Mouse (Mus musculus) spleen, postnatal 14 days (tissue): ENCODE measurements at regions not wholly inside any gene's neighbourhood (a gene's known extent, or its start where the extent isn't known, plus 50 kb on each side); places are given as distances from the start of the nearest gene placed in this dataset.

ENCODE experiments used
- DNase-seq, 2 experiments: peaks; one replicate each; pipeline ENCODE4 v3.0.0; 2021 to 2022; ENCODE audit warnings: low spot score in 2 of 2

- no peak for DNase-seq
Observed at GRCm38 (mm10) chr15:59138393-59139107, 249.5 kb downstream of the Gm49356 start.

DNA sequence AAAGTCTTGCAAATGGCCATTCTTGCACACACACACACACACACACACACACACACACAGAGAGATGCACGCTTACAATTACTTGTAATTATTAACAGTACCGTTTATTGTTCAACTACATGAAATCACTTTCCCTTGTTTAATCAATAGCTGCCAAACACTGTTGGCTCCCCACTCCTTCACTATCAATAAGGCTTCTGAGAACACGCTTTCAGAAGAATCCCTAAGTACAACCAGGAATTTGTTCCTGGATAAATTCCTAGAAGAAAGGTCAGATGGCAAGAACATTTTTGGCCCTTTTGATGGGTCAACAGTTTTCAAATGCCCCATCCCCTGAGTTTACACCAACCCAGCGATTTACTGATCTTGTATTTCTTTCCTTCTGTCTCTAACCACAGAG is 252.5 kb downstream of the Gm49356 start:
- no peak for DNase-seq

- DNase-seq = no peak
Observed at GRCm38 (mm10) chr15:59142481-59142880, 253.4 kb downstream of the Gm49356 start.

DNA sequence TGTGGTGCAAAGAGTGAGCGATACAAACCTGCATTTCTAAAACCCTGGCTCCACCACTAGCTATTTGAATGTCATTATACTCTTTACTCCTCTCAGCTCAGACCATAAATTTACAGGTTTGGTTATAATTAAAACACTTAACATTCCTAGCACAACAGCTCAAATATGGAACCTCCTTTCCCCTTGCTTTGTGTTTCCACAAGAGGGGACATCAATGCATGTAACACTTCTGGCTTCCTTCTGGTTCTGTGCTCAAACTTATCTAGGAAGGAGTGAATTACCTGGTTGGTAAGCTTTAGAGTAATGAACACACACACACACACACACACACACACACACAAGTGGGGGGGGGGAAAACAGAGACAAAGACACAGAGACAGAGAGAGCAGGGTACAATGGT is 254.8 kb downstream of the Gm49356 start:
- DNase-seq = no peak

DNA sequence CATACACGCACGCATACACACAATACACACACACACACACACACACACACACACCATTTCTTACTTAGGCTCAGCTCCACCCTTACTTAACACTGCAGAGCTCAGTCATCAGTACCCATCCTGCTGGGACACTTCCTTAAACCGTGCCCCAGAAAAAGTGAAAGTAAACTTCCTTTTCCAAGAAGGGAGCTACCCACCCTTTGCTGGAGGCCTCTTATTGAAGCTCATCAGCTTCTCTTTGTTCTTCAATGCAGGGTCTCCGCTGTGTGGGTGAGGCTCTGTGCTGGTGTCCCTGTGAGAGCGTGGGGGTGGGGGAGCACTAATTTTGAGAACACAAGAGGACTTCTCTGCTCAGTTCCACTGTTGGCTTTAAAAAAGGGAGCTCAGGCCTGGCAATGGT is 256.6 kb downstream of the Gm49356 start:
- no peak for DNase-seq

GRCm38 (mm10) chr15:59146111-59146510 is 257.0 kb downstream of the Gm49356 start:
- no peak for DNase-seq

DNA sequence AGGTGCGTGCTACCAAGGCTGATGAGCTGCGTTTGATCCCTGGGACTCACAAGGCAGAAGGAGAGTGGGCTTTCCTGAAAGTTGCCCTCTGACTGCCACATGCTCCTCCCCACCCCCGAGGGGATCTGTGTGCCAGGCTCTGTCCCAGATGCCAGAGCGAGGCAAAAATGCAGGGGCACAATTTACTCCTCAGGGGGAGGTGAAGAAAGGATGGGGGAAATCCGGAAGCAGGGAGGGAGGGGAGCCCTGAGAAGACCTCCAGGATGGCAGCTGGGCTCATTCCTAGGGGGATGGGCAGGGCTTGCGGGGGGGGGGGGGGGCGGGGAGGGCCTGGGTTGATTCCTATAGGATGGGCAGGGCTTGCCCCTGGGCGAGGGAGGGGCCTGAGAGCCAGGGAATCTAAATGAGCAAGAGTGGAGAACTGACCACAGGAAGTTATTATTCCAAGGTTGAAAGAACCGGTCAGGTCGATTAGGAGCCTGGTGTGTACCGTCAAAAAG is 257.5 kb downstream of the Gm49356 start:
- no peak for DNase-seq

GRCm38 (mm10) chr15:59148531-59148930 is 259.4 kb downstream of the Gm49356 start:
- DNase-seq = no peak

DNA sequence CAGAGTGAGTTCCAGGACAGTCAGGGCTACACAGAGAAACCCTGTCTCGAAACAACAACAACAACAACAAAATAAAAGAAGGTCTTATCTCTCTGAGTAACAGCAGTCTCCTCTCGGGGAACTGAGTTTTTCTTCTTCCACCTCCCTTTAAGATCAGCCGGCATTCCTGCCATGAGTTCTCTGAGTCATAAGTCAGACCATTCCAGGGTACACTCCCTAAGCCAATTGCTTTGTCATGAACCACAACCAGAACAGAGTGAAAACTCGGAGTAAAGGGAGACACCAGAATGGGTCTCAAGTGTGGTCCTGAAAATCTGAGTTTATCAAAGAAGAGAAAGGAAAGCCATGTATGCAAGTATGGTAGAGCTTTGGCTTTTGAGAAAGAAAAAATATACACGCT is 262.4 kb downstream of the Gm49356 start:
- no peak for DNase-seq

GRCm38 (mm10) chr15:59152786-59153388 is 263.8 kb downstream of the Gm49356 start:
- no peak for DNase-seq

GRCm38 (mm10) chr15:59153416-59154250 is 264.5 kb downstream of the Gm49356 start:
- no peak for DNase-seq

- no peak for DNase-seq
Observed at GRCm38 (mm10) chr15:59154407-59155288, 265.6 kb downstream of the Gm49356 start.

DNA sequence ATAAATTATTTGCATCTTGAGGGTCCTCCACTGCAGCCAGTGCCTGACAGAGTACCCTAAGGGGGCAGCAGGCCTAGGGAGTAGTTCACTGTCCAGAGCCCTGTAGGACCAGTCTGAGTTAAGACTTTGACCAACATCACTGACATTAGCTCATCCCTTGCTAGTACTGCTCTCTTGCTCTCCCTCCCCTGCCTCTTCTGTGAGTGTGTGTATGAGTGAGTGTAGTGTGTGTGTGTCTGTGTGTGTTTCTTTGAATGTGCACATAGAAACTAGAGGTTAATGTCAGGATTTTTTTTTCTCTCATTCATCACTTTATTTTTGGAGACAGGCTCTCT is 266.2 kb downstream of the Gm49356 start:
- no peak for DNase-seq

DNA sequence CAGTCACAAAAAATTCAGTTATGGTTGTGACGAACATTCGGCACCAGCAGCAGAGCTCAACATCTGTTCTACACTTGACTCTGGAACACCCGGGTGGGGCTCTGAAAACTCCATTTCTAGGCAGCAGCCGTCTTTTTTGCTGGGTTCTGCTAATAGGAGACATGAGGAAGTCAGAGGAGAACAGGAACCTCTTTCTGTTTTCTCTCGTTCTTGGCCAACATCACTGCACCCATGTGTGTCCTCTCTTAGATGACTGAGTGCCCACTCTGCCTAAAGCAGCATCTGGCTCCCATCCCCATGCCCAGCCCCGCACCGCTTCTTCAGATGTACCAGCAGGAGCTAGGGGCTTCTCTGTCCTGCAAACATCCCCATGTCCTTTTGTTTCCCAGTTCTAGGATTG is 267.2 kb downstream of the Gm49356 start:
- DNase-seq = no peak

- no peak for DNase-seq
Observed at GRCm38 (mm10) chr15:59158760-59159159, 269.7 kb downstream of the Gm49356 start.

DNA sequence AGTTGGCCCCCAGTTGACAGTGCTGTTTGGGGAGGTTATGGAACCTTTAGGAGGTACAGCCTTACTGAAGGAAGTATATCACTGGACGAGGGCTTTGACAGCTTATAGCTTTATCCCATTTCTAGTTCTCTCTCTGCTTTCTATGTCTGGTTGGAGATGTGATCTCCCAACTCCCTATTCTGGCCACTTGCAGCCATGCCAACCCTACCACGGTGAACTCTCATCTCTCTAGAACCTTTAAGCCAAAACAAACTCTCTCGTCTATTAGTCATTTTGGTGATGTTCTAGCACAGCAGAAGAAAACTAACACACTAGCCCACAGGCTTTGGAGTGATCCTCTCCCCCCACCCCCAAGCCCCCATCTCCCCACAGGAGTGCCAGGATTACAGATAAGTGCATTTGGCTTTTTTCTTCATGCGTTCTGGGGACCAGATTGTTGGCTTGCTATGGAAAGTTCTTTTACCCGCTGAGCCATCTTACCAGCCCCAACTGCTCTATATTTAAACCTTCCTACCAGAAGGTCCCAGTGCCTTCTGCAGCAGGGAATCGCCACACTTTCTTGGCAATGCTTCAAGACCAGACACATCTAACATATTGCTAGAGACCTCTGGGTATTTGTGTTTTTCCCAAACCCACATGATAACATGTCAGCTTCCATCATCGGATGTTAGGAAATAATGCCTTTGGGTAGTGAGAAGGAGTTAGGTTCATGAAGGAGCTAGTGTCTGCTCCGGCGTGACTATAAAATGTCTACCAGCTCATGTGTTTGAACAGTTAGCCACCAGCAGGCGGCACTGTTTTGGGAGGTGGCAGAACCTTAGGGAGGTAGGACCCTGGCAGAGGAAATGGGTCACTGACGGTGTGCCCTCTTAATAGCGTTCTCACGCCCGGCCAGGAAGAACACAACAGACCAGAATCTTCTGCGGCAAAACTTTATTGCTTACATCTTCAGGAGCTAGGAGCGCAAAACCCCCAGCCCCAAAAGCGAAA is 272.1 kb downstream of the Gm49356 start:
- no peak for DNase-seq

- no peak for DNase-seq
Observed at GRCm38 (mm10) chr15:59167937-59168659, 279.0 kb downstream of the Gm49356 start.

DNA sequence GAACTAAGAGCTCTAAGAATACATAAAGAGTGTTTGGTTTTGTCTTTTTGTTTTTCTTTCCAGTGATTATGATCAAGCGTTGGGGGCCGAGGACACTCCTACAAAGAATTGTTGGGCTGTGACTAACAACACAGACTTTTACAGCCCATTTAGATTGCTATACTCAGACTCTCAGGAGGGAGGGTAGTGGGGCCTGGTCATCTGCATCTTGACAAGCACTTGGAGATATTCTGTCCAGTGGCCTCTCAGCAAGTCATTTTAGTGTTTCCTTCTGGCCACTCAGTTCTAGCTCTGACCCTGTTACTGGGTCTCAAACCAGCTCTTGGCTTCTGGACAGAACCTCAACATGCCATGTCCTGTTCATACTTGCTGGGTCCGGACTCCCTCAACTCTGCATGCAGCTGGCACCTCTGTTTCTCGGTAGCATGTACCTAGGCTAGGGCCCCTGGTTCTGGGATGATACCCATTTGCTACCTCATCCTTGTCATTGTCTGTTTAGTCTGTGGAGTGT is 279.6 kb downstream of the Gm49356 start:
- no peak for DNase-seq

GRCm38 (mm10) chr15:59169237-59169797 is 280.2 kb downstream of the Gm49356 start:
- no peak for DNase-seq
